In the genomic region with DNA sequence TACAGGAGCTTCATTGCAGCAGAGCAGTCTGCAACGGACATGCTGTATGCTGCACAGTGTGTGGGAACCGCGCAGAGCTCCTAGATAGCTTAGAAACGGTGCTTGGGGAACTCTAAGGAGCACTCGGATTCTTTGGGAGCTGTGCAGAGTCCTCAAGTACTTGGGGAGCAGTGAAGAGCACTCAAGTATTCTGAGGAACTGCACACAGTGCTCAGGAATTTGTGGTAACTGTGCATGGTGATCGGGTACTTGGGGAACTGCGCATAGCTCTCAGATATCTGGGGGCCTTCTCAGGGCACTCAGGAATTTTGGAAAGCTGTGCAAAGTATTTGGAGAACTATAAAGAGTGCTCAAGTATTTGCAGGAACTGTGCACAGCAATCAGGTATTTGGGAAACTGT, we compare ENCODE assay signal across 25 mouse cellular contexts. TPM values are rescaled to one million over a fixed set of nuclear protein-coding genes. Genes with fewer than 3 reads are reported as not detected.
DNase-seq lines count a peak whose midpoint lies in the region; ATAC-seq and TF ChIP-seq lines count a peak whose summit lies in the region.
"Had no signal": no experiment of that assay in that cellular context is flagged by ENCODE, and none has a peak within 500 bp of the region (broad histone marks: within the 10 kb centered on the region; RNA-seq: fewer than 3 reads in every experiment).

No protein-coding gene starts in this region.

- peak; percentile 97 for TF ChIP-seq EP300 in lung, postnatal 0 days (IDR thresholded peaks at IDR 0.05)

- H3K27ac ChIP-seq in lung, postnatal 0 days (ENCODE audit: low read length), result peak overlapping the region; percentile 62
- H3K27ac ChIP-seq in kidney, embryonic 15.5 days, result no peak overlapping the region
- H3K27ac ChIP-seq in limb, embryonic 10.5 days, result no peak overlapping the region
- H3K27ac ChIP-seq: embryonic facial prominence, embryonic 13.5 days; forebrain, embryonic 12.5 days; hindbrain, embryonic 15.5 days had no signal

- no peak overlapping the region for H3K4me3 ChIP-seq in lung, postnatal 0 days (ENCODE audit: low read depth, low read length)
- no peak overlapping the region for H3K4me3 ChIP-seq in kidney, embryonic 15.5 days (replicated peaks)
- no peak overlapping the region for H3K4me3 ChIP-seq in limb, embryonic 10.5 days
- H3K4me3 ChIP-seq: embryonic facial prominence, embryonic 13.5 days; forebrain, embryonic 12.5 days; hindbrain, embryonic 15.5 days had no signal

- no peaks in the 10 kb centered on the region for H3K36me3 ChIP-seq in lung, postnatal 0 days (ENCODE audit: insufficient read depth, low read length)
- no peaks in the 10 kb centered on the region for H3K36me3 ChIP-seq in kidney, embryonic 15.5 days
- no peaks in the 10 kb centered on the region for H3K36me3 ChIP-seq in limb, embryonic 10.5 days
- H3K36me3 ChIP-seq: embryonic facial prominence, embryonic 13.5 days; forebrain, embryonic 12.5 days; hindbrain, embryonic 15.5 days had no signal

- 33% methylated on average over 7 of the region's 7 CpGs for WGBS in lung, postnatal 0 days
- WGBS in kidney, embryonic 15.5 days, result 65% methylated on average over 7 of the region's 7 CpGs
- 68% methylated on average over 7 of the region's 7 CpGs for whole genome bisulfite sequencing in limb, embryonic 10.5 days

- 0 out of 2 replicates have a peak overlapping the region, but pooled peaks have one; percentile 33 for H3K4me2 ChIP-seq in lung, postnatal 0 days (replicated peaks; ENCODE audit: low read depth, low read length)
- no peak overlapping the region for H3K4me2 ChIP-seq in kidney, embryonic 15.5 days
- H3K4me2 ChIP-seq: embryonic facial prominence, embryonic 13.5 days; forebrain, embryonic 12.5 days; heart, embryonic 11.5 days; hindbrain, embryonic 15.5 days had no signal

- peak; percentile 92 for ATAC-seq in lung, postnatal 0 days
- no peak for ATAC-seq in kidney, embryonic 15.5 days (replicated peaks; ENCODE audit: low FRiP score)
- ATAC-seq: forebrain, postnatal 0 days had no signal

- no peaks in the 10 kb centered on the region for H3K27me3 ChIP-seq in lung, postnatal 0 days (replicated peaks; ENCODE audit: insufficient read depth, low read length)
- H3K27me3 ChIP-seq in kidney, embryonic 15.5 days, result no peaks in the 10 kb centered on the region
- no peaks in the 10 kb centered on the region for H3K27me3 ChIP-seq in limb, embryonic 10.5 days (ENCODE audit: low read depth, poor library complexity, severe bottlenecking)
- H3K27me3 ChIP-seq: hindbrain, embryonic 15.5 days had no signal

- TF ChIP-seq CTCF in lung, postnatal 0 days (IDR thresholded peaks at IDR 0.05), result no peak

- H3K9ac ChIP-seq in lung, postnatal 0 days (replicated peaks; ENCODE audit: low read depth), result no peak overlapping the region
- no peak overlapping the region for H3K9ac ChIP-seq in kidney, embryonic 15.5 days
- H3K9ac ChIP-seq: embryonic facial prominence, embryonic 13.5 days; forebrain, embryonic 12.5 days; forebrain, postnatal 0 days; hindbrain, embryonic 15.5 days had no signal

- DNase-seq in heart, adult 11 months, result peak; percentile 54
- no peak for DNase-seq in heart, postnatal 36 days
- peak; percentile 69 to 70 for DNase-seq in lung, adult 18-20 months
- no peak for DNase-seq in lung, postnatal 10 days
- DNase-seq in lung, postnatal 0 days (ENCODE audit: low spot score), result peak; percentile 89
- DNase-seq in limb, embryonic 10.5 days (ENCODE audit: low spot score), result no peak
- DNase-seq: adrenal gland, postnatal 14 days; cerebellum, adult 11-12 months; cerebellum, adult 9-10 months; cerebellum, postnatal 25 days; forebrain, postnatal 0 days; gastrocnemius, postnatal 36 days; heart, adult 18-20 months had no signal

- H3K9me3 ChIP-seq in lung, postnatal 0 days (ENCODE audit: low read length), result no peaks in the 10 kb centered on the region
- no peaks in the 10 kb centered on the region for H3K9me3 ChIP-seq in kidney, embryonic 15.5 days (replicated peaks)
- H3K9me3 ChIP-seq in limb, embryonic 10.5 days (replicated peaks), result no peaks in the 10 kb centered on the region
- H3K9me3 ChIP-seq: embryonic facial prominence, embryonic 13.5 days; forebrain, embryonic 12.5 days; hindbrain, embryonic 15.5 days had no signal

- intact Hi-C loops in heart, postnatal 36 days (cut with DNase I), result no loop called here

- no peaks in the 10 kb centered on the region; the same call in 1 of the 2 replicates for H3K4me1 ChIP-seq in lung, postnatal 0 days (ENCODE audit: insufficient read depth, low read depth, low read length)
- H3K4me1 ChIP-seq in kidney, embryonic 15.5 days, result 0 out of 2 replicates have a peak, but pooled peaks cover 3% of the 10 kb centered on the region
- H3K4me1 ChIP-seq in limb, embryonic 10.5 days, result no peaks in the 10 kb centered on the region
- H3K4me1 ChIP-seq: forebrain, embryonic 12.5 days; hindbrain, embryonic 15.5 days had no signal

RNA-seq across cellular contexts. Expression of a gene that starts 16.1 kb away (rescaled TPM):
- 100 to 1,000 TPM; 137 to 147 TPM for total RNA-seq in heart, postnatal 36 days (2021)
- polyA plus RNA-seq in lung, postnatal 0 days (2015; fragmentation: Nextera tagmentation; extraction: Ambion mirVana), result 88.0 and 114 TPM in 2 replicates
- 46.7 and 51.3 TPM in 2 replicates for polyA plus RNA-seq in kidney, embryonic 15.5 days (2015; fragmentation: Nextera tagmentation; extraction: Ambion mirVana)
- polyA plus RNA-seq in limb, embryonic 10.5 days (2016; fragmentation: Nextera tagmentation; extraction: Ambion mirVana), result 52.3 and 62.9 TPM in 2 replicates

RNA-seq across cellular contexts. Expression of a gene that starts 51.9 kb away (rescaled TPM):
- not detected for total RNA-seq in heart, postnatal 36 days (2021)
- polyA plus RNA-seq in lung, postnatal 0 days (2015; fragmentation: Nextera tagmentation; extraction: Ambion mirVana), result not detected in 2 replicates
- not detected in 2 replicates for polyA plus RNA-seq in kidney, embryonic 15.5 days (2015; fragmentation: Nextera tagmentation; extraction: Ambion mirVana)
- not detected in 2 replicates for polyA plus RNA-seq in limb, embryonic 10.5 days (2016; fragmentation: Nextera tagmentation; extraction: Ambion mirVana)
- total RNA-seq: adrenal gland, adult 18-20 months; adrenal gland, postnatal 14 days; forebrain, postnatal 0 days; gastrocnemius, adult 8-10 months; gastrocnemius, postnatal 36 days; heart, adult 18-20 months; heart, postnatal 25 days; MEL had no signal
- polyA plus RNA-seq: C2C12; cortical plate, adult 2 months; embryonic facial prominence, embryonic 13.5 days; forebrain, embryonic 12.5 days; forebrain, postnatal 0 days; heart, embryonic 11.5 days; hindbrain, embryonic 11.5 days; hindbrain, embryonic 15.5 days had no signal

Comparison
In these comparisons a context has a peak if more than half of its experiments do, and no peak if none do; other contexts are left out.
1. DNase-seq: peak in heart, adult 11 months (single experiment), lung, adult 18-20 months (2 of 2) and lung, postnatal 0 days (single experiment); none in heart, postnatal 36 days (0 of 2), lung, postnatal 10 days (single experiment) and limb, embryonic 10.5 days (single experiment).